Comparison of ENCODE assay signal across 7 mouse cellular contexts in genomic region chrX:94544923-94545322, GRCm38 (mm10). TPM values are rescaled to one million over a fixed set of nuclear protein-coding genes. Genes with fewer than 3 reads are reported as not detected.
DNase-seq lines count a peak whose midpoint lies in the region; ATAC-seq and TF ChIP-seq lines count a peak whose summit lies in the region.

No protein-coding gene starts in this region.

- 21% methylated on average over 1 of the region's 1 CpGs for WGBS in lung, adult 2 months

- no peak overlapping the region for H3K27ac ChIP-seq in layer of hippocampus, adult 2 months

- no peak for ATAC-seq in erythroblast, adult 5-6 weeks (replicated peaks; ENCODE audit: low FRiP score, poor library complexity, severe bottlenecking)

- DNase-seq in layer of hippocampus, adult 2 months (ENCODE audit: low spot score in 2 of 2), result no peak
- DNase-seq in layer of hippocampus, postnatal 14 days (ENCODE audit: low spot score in 2 of 2), result no peak
- peak; percentile 55 for DNase-seq in MEL-GATA-1-ER (ENCODE audit: extremely low read depth, low read depth)
- peak; percentile 54 for DNase-seq in embryo, embryonic 10 days (ENCODE audit: low spot score)
- no peak for DNase-seq in lung, adult 2 months
- no peak for DNase-seq in urinary bladder, postnatal 25 days (ENCODE audit: low spot score)

- no peaks in the 10 kb centered on the region for H3K4me1 ChIP-seq in lung, adult 2 months (ENCODE audit: control insufficient read depth, insufficient read depth, low read length)

- TF ChIP-seq POLR2A in lung, adult 2 months (IDR thresholded peaks at IDR 0.05; ENCODE audit: borderline replicate concordance, extremely low read depth, low read depth, low read length), result no peak

- peak; percentile 75 for TF ChIP-seq CTCF in layer of hippocampus, adult 2 months (conservative IDR thresholded peaks at IDR 0.05)
- TF ChIP-seq CTCF in lung, adult 2 months (IDR thresholded peaks at IDR 0.05; ENCODE audit: insufficient read depth, low read length), result peak; percentile 46; the same call in 1 of the 2 replicates

- no peak overlapping the region for H3K4me3 ChIP-seq in layer of hippocampus, adult 2 months
- H3K4me3 ChIP-seq in lung, adult 2 months (replicated peaks; ENCODE audit: extremely low read depth, low read depth, low read length), result no peak overlapping the region

RNA-seq across cellular contexts. Expression of gene Maged1, which starts 3.0 kb away (rescaled TPM):
- total RNA-seq in layer of hippocampus, adult 2 months (2021), result 100 to 1,000 TPM; 531 to 547 TPM
- total RNA-seq in layer of hippocampus, postnatal 14 days (2021), result 100 to 1,000 TPM; 489 to 494 TPM
- polyA plus RNA-seq in lung, adult 2 months (2012; rRNA removed), result 148 and 168 TPM in 2 replicates
- total RNA-seq in erythroblast, adult 5-6 weeks (2015; ENCODE audit: low replicate concordance), result 0.77 and 4.2 TPM in 2 replicates
- total RNA-seq in erythroblast, adult 5-6 weeks (2017; ENCODE audit: low replicate concordance), result 0.34 and 3.1 TPM in 2 replicates

Comparison
In these comparisons a context has a peak if more than half of its experiments do, and no peak if none do; other contexts are left out.
1. DNase-seq: peak in MEL-GATA-1-ER (single experiment) and embryo, embryonic 10 days (single experiment); none in layer of hippocampus, adult 2 months (0 of 2), layer of hippocampus, postnatal 14 days (0 of 2), lung, adult 2 months (single experiment) and urinary bladder, postnatal 25 days (single experiment).
2. RNA of gene Maged1, which starts 3.0 kb away (total RNA-seq): 531 to 547 TPM in layer of hippocampus, adult 2 months and 489 to 494 TPM in layer of hippocampus, postnatal 14 days; 0.34 to 4.2 TPM in erythroblast, adult 5-6 weeks; every median in the first group is over 10 times any median in the second.